Mouse (Mus musculus): ENCODE measurements around the gene Rpia. TPM values are rescaled to one million over a fixed set of nuclear protein-coding genes. Genes with fewer than 3 reads are reported as not detected.
"Not testable (repeated sequence)": the region's sequence is repeated elsewhere in the genome, so short reads cannot be mapped to it uniquely, and the experiment has no call there.

Rpia gene
- polyA plus RNA-seq, 1 experiment from 2014 or later = 2.4 TPM

- Histone ChIP-seq H3K27me3 (ENCODE audit: insufficient read depth, low read length) (no peaks in the 10 kb centered on the region), H3K4me2 (ENCODE audit: low read length) (no peak overlapping the region), H3K9ac (ENCODE audit: low read depth, low read length) (no peak overlapping the region), H3K27ac (no peak overlapping the region), H3K9me3 (replicated peaks; ENCODE audit: low read length) (no peaks in the 10 kb centered on the region), H3K4me3 (replicated peaks; ENCODE audit: low read depth, low read length) (no peak overlapping the region), H3K36me3 (ENCODE audit: insufficient read depth, low read length) (no peaks in the 10 kb centered on the region), H3K4me1 (replicated peaks; ENCODE audit: insufficient read depth, low read length) (0 out of 2 replicates have a peak, but pooled peaks cover 4% of the 10 kb centered on the region)
- 35% methylated on average over 2 of the region's 2 CpGs for WGBS
- ATAC-seq (replicated peaks; ENCODE audit: low FRiP score, low read depth) (no peak), DNase-seq (ENCODE audit: low spot score) (no peak)
- TF ChIP-seq CTCF (IDR thresholded peaks at IDR 0.05; ENCODE audit: low read depth) = no peak
These were observed 37.4 kb upstream of the Rpia start for GRCm38 (mm10) chr6:70829451-70829850.

GRCm38 (mm10) chr6:70824987-70825337 lies 32.9 kb upstream of the Rpia start:
- no peak for ATAC-seq (replicated peaks; ENCODE audit: low FRiP score, low read depth)

GRCm38 (mm10) chr6:70824085-70824986 lies 32.3 kb upstream of the Rpia start:
- peak overlapping the region; percentile 50; the same call in 1 of the 2 replicates for H3K9ac ChIP-seq (ENCODE audit: low read depth, low read length)
- no peaks in the 10 kb centered on the region for H3K36me3 ChIP-seq (ENCODE audit: insufficient read depth, low read length)
- H3K4me2 ChIP-seq (ENCODE audit: low read length) = peak overlapping the region; percentile 83
- ATAC-seq (replicated peaks; ENCODE audit: low FRiP score, low read depth) (peak; percentile 91), DNase-seq (ENCODE audit: low spot score) (peak; percentile 68)
- H3K9me3 ChIP-seq (replicated peaks; ENCODE audit: low read length) = no peaks in the 10 kb centered on the region
- no peaks in the 10 kb centered on the region for H3K27me3 ChIP-seq (ENCODE audit: insufficient read depth, low read length)
- 7% methylated on average over 23 of the region's 23 CpGs for WGBS
- H3K27ac ChIP-seq = peak overlapping the region; percentile 56
- peaks cover 14% of the 10 kb centered on the region; the same call in 1 of the 2 replicates for H3K4me1 ChIP-seq (replicated peaks; ENCODE audit: insufficient read depth, low read length)
- H3K4me3 ChIP-seq (replicated peaks; ENCODE audit: low read depth, low read length) = peak overlapping the region; percentile 38
- TF ChIP-seq CTCF (IDR thresholded peaks at IDR 0.05; ENCODE audit: low read depth) = no peak

More at GRCm38 (mm10) chr6:70824987-70825337, 32.9 kb upstream of the Rpia start:
- Histone ChIP-seq H3K4me1 (replicated peaks; ENCODE audit: insufficient read depth, low read length) (peaks cover 14% of the 10 kb centered on the region; the same call in 1 of the 2 replicates), H3K36me3 (ENCODE audit: insufficient read depth, low read length) (no peaks in the 10 kb centered on the region), H3K9me3 (replicated peaks; ENCODE audit: low read length) (no peaks in the 10 kb centered on the region), H3K4me2 (ENCODE audit: low read length) (peak overlapping the region; percentile 83), H3K27me3 (ENCODE audit: insufficient read depth, low read length) (no peaks in the 10 kb centered on the region), H3K27ac (peak overlapping the region; percentile 56; the same call in 1 of the 2 replicates), H3K9ac (ENCODE audit: low read depth, low read length) (no peak overlapping the region), H3K4me3 (replicated peaks; ENCODE audit: low read depth, low read length) (peak overlapping the region; percentile 38; the same call in 1 of the 2 replicates)
- DNase-seq (ENCODE audit: low spot score) = no peak
- 41% methylated on average over 4 of the region's 4 CpGs for WGBS
- no peak for TF ChIP-seq CTCF (IDR thresholded peaks at IDR 0.05; ENCODE audit: low read depth)

GRCm38 (mm10) chr6:70823277-70823676 lies 31.2 kb upstream of the Rpia start:
- not testable (repeated sequence) for H3K27ac ChIP-seq; ATAC-seq (replicated peaks; ENCODE audit: low FRiP score, low read depth); H3K36me3 ChIP-seq (ENCODE audit: insufficient read depth, low read length); H3K9me3 ChIP-seq (replicated peaks; ENCODE audit: low read length); H3K27me3 ChIP-seq (ENCODE audit: insufficient read depth, low read length); H3K4me3 ChIP-seq (replicated peaks; ENCODE audit: low read depth, low read length); DNase-seq (ENCODE audit: low spot score); H3K4me2 ChIP-seq (ENCODE audit: low read length); H3K9ac ChIP-seq (ENCODE audit: low read depth, low read length)
- WGBS = 78% methylated on average over 4 of the region's 4 CpGs
- H3K4me1 ChIP-seq (replicated peaks; ENCODE audit: insufficient read depth, low read length) = peaks cover 14% of the 10 kb centered on the region; the same call in 1 of the 2 replicates

- no peaks in the 10 kb centered on the region for H3K27me3 ChIP-seq (ENCODE audit: insufficient read depth, low read length)
- no peaks in the 10 kb centered on the region for H3K36me3 ChIP-seq (ENCODE audit: insufficient read depth, low read length)
- TF ChIP-seq CTCF (IDR thresholded peaks at IDR 0.05; ENCODE audit: low read depth) = no peak
- 52% methylated on average over 5 of the region's 5 CpGs for WGBS
- H3K4me1 ChIP-seq (replicated peaks; ENCODE audit: insufficient read depth, low read length) = peaks cover 14% of the 10 kb centered on the region; the same call in 1 of the 2 replicates
- no peak overlapping the region for H3K9ac ChIP-seq (ENCODE audit: low read depth, low read length)
- no peak overlapping the region for H3K4me2 ChIP-seq (ENCODE audit: low read length)
- no peak overlapping the region for H3K27ac ChIP-seq
- DNase-seq (ENCODE audit: low spot score) = no peak
- H3K9me3 ChIP-seq (replicated peaks; ENCODE audit: low read length) = no peaks in the 10 kb centered on the region
- no peak for ATAC-seq (replicated peaks; ENCODE audit: low FRiP score, low read depth)
- no peak overlapping the region for H3K4me3 ChIP-seq (replicated peaks; ENCODE audit: low read depth, low read length)
These were observed 30.4 kb upstream of the Rpia start for GRCm38 (mm10) chr6:70822386-70822910.

GRCm38 (mm10) chr6:70821566-70821965 lies 29.5 kb upstream of the Rpia start:
- WGBS = 65% methylated on average over 2 of the region's 2 CpGs
- no peak for DNase-seq (ENCODE audit: low spot score)
- H3K27ac ChIP-seq = no peak overlapping the region
- H3K9me3 ChIP-seq (replicated peaks; ENCODE audit: low read length) = no peaks in the 10 kb centered on the region
- no peaks in the 10 kb centered on the region for H3K36me3 ChIP-seq (ENCODE audit: insufficient read depth, low read length)
- H3K9ac ChIP-seq (ENCODE audit: low read depth, low read length) = no peak overlapping the region
- H3K4me3 ChIP-seq (replicated peaks; ENCODE audit: low read depth, low read length) = no peak overlapping the region
- no peaks in the 10 kb centered on the region for H3K27me3 ChIP-seq (ENCODE audit: insufficient read depth, low read length)
- TF ChIP-seq CTCF (IDR thresholded peaks at IDR 0.05; ENCODE audit: low read depth) = no peak
- ATAC-seq (replicated peaks; ENCODE audit: low FRiP score, low read depth) = no peak
- H3K4me1 ChIP-seq (replicated peaks; ENCODE audit: insufficient read depth, low read length) = peaks cover 14% of the 10 kb centered on the region; the same call in 1 of the 2 replicates
- H3K4me2 ChIP-seq (ENCODE audit: low read length) = no peak overlapping the region

Data from kidney, postnatal 0 days (tissue).